Mouse (Mus musculus): ENCODE measurements at regions not wholly inside any gene's neighbourhood (a gene's known extent, or its start where the extent isn't known, plus 50 kb on each side); places are given as distances from the start of the nearest gene placed in this dataset.

DNA sequence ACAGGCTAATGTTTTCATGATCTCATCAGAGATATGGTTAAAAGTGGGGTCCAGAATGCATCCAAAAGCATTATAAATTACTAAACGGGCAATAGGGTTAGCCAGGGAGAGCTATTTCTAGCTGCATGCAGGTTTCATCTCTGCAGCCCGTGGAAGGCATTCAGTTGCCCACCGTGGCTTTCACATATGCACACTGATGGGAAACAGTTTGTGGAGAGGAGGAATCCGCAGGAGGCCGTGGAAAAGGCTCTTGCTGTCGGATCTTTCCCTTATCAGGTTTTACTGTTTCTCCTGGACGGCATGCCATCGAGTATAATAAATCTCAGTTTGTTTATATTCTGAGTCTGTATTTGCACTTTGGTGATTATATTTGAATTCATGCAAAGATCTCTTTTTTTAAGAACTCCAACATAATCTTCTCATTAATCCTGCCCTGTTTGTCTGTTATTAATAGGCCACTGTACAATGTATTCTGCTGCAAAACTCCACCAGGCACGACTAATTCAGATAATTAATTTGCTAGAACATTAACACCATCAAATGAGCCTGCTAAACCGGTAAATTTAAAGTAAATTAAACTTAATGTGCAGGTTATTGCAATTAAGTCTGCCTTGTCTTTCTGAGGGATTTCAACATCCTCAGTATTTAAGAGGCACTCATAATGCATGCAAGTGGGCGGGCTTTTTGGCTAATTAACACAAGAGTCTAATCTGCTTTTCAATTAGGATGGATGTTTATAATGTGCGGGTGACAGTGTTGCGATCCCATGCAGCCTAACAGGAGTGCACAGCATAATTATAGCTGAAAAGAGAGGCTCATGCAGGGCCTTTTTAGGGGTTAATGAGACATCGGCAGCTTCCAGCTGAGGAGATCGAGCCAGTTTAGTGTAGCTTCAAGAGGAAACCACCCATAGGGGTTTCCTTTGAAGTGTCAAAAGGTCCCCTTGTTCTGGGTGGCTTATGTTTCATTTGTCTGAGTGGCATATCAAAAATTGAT lies 170.2 kb downstream of the Pou4f1 start:
- Histone ChIP-seq H3K36me3 (no peaks in the 10 kb centered on the region), H3K27me3 (replicated peaks) (no peaks in the 10 kb centered on the region), H3K4me3 (no peak overlapping the region), H3K4me1 (replicated peaks) (no peaks in the 10 kb centered on the region), H3K27ac (ENCODE audit: poor library complexity, severe bottlenecking) (no peak overlapping the region), H3K9ac (no peak overlapping the region), H3K4me2 (no peak overlapping the region), H3K9me3 (replicated peaks) (no peaks in the 10 kb centered on the region)
- ATAC-seq (ENCODE audit: insufficient number of reproducible peaks, low FRiP score) = no peak
- 70% methylated on average over 15 of the region's 15 CpGs for WGBS

DNA sequence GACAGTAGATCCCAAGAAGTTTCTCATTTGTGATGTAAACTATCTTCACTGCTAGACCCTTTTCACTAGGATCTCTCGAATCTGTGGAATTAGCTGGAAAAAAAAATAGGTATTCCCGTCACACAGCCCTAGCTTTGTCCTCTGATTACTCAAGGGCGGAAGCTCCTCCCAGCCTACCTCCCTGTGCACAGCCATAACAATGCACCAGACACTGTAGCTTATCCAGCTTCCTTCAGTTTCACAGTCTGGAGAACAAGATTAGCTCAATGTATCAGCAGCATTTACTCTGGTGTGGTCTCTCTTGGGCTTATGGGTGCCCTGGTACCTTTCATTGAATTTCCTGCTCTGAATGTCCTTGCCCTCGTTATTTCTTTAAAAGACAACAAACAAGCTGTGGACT lies 174.0 kb downstream of the Pou4f1 start:
- H3K4me1 ChIP-seq (replicated peaks) = no peaks in the 10 kb centered on the region
- peak; percentile 82 for ATAC-seq (ENCODE audit: insufficient number of reproducible peaks, low FRiP score)
- H3K9me3 ChIP-seq (replicated peaks) = no peaks in the 10 kb centered on the region
- no peak overlapping the region for H3K27ac ChIP-seq (ENCODE audit: poor library complexity, severe bottlenecking)
- no peaks in the 10 kb centered on the region for H3K36me3 ChIP-seq
- H3K27me3 ChIP-seq (replicated peaks) = no peaks in the 10 kb centered on the region
- H3K4me2 ChIP-seq = no peak overlapping the region
- H3K4me3 ChIP-seq = no peak overlapping the region
- WGBS = 42% methylated on average over 4 of the region's 4 CpGs
- H3K9ac ChIP-seq = no peak overlapping the region

DNA sequence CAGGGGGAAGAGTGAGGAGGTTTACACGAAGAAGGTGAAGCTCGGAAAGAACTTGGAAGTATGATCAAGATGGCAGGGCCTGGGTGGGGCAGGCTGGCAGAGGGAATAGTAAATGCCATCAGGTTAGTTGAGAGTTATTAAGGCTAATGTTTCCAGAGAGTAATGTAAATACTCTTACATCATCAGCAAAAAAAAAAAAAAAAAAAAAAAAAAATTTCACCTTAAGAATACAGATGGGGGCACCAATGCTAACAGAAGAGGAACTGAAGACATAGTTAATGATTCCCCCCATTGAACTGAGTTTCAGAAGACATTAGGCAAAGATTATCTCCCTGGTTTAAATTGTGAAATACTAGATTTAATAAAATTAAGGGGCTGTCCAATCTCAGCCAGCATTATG lies 174.7 kb downstream of the Pou4f1 start:
- H3K4me2 ChIP-seq = no peak overlapping the region
- H3K27ac ChIP-seq (ENCODE audit: poor library complexity, severe bottlenecking) = no peak overlapping the region
- 94% methylated on average over 2 of the region's 2 CpGs for WGBS

DNA sequence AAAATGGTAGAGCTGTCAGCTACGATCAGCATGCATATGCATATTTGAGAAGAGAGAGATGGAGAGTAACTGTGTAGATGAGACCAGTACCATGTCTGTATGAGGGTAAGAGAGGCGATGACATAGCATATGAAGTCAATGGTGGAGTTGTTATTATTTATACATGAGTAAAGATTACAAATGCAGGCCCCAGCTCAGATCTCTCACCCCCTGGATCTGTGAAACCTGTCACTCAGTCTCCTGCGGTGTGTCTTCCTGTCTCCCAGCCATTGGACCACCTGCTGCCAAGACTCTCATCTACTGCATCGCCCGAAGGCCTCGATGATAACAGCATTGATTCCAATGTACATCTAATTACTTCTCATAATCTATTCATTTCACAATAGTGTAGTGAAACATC lies 187.4 kb downstream of the Pou4f1 start:
- 80% methylated on average over 6 of the region's 6 CpGs for WGBS
- Histone ChIP-seq H3K4me3 (no peak overlapping the region), H3K27ac (ENCODE audit: poor library complexity, severe bottlenecking) (no peak overlapping the region), H3K9me3 (replicated peaks) (no peaks in the 10 kb centered on the region), H3K27me3 (replicated peaks) (no peaks in the 10 kb centered on the region), H3K4me2 (no peak overlapping the region), H3K9ac (no peak overlapping the region), H3K4me1 (replicated peaks) (no peaks in the 10 kb centered on the region), H3K36me3 (no peaks in the 10 kb centered on the region)
- no peak for ATAC-seq (ENCODE audit: insufficient number of reproducible peaks, low FRiP score)

More for the DNA sequence above, 174.7 kb downstream of the Pou4f1 start:
- H3K27me3 ChIP-seq (replicated peaks) = no peaks in the 10 kb centered on the region
- no peaks in the 10 kb centered on the region for H3K4me1 ChIP-seq (replicated peaks)
- H3K36me3 ChIP-seq = no peaks in the 10 kb centered on the region
- no peaks in the 10 kb centered on the region for H3K9me3 ChIP-seq (replicated peaks)
- H3K4me3 ChIP-seq = no peak overlapping the region
- no peak overlapping the region for H3K9ac ChIP-seq
- no peak for ATAC-seq (ENCODE audit: insufficient number of reproducible peaks, low FRiP score)

DNA sequence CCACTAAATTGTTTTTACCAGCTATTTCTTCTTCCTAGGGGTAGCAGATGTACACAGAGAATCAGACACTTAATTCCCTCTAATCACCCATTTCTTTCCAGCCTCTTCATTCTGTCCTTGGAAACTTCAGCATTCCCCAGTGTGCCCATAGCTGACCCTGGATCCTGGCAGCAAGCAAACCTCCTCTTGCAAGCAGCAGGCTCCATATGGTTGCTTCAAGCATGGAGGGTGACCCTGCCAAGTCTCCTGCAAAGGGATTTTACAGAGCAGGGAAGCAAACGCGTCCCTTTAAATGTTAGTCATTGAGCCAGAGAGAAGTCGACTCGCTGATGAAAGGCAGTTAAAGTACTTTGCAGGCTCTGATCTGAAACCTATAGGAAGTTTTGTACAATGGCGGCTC lies 187.9 kb downstream of the Pou4f1 start:
- no peaks in the 10 kb centered on the region for H3K4me1 ChIP-seq (replicated peaks)
- no peaks in the 10 kb centered on the region for H3K27me3 ChIP-seq (replicated peaks)
- no peak overlapping the region for H3K4me3 ChIP-seq
- WGBS = 79% methylated on average over 5 of the region's 5 CpGs
- no peaks in the 10 kb centered on the region for H3K9me3 ChIP-seq (replicated peaks)
- ATAC-seq (ENCODE audit: insufficient number of reproducible peaks, low FRiP score) = no peak
- H3K27ac ChIP-seq (ENCODE audit: poor library complexity, severe bottlenecking) = no peak overlapping the region
- no peak overlapping the region for H3K9ac ChIP-seq
- no peak overlapping the region for H3K4me2 ChIP-seq
- H3K36me3 ChIP-seq = no peaks in the 10 kb centered on the region

DNA sequence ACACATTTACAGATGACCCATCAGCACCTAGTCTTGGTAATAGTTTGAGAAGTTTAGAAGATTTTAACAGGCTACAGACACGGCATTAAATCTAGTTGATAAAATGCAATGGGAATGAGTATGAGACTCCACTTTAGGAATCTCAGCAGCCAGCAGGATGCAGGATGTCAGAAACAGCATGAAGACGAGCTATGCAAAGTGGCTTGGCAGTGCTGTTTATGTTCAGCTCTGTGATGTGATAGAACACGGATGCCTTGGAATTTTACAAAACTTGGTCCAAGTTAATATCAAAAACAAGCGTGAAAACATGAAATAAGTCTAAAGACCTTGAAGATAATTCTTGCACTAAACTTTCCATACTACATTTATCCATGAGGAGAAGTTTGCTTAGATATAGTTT lies 193.0 kb downstream of the Pou4f1 start:
- no peak overlapping the region for H3K9ac ChIP-seq
- no peak overlapping the region for H3K4me3 ChIP-seq
- ATAC-seq (ENCODE audit: insufficient number of reproducible peaks, low FRiP score) = no peak
- no peaks in the 10 kb centered on the region for H3K9me3 ChIP-seq (replicated peaks)
- no peak overlapping the region for H3K27ac ChIP-seq (ENCODE audit: poor library complexity, severe bottlenecking)
- no peaks in the 10 kb centered on the region for H3K36me3 ChIP-seq
- no peaks in the 10 kb centered on the region for H3K27me3 ChIP-seq (replicated peaks)
- no peak overlapping the region for H3K4me2 ChIP-seq
- 64% methylated on average over 4 of the region's 4 CpGs for WGBS
- H3K4me1 ChIP-seq (replicated peaks) = no peaks in the 10 kb centered on the region

DNA sequence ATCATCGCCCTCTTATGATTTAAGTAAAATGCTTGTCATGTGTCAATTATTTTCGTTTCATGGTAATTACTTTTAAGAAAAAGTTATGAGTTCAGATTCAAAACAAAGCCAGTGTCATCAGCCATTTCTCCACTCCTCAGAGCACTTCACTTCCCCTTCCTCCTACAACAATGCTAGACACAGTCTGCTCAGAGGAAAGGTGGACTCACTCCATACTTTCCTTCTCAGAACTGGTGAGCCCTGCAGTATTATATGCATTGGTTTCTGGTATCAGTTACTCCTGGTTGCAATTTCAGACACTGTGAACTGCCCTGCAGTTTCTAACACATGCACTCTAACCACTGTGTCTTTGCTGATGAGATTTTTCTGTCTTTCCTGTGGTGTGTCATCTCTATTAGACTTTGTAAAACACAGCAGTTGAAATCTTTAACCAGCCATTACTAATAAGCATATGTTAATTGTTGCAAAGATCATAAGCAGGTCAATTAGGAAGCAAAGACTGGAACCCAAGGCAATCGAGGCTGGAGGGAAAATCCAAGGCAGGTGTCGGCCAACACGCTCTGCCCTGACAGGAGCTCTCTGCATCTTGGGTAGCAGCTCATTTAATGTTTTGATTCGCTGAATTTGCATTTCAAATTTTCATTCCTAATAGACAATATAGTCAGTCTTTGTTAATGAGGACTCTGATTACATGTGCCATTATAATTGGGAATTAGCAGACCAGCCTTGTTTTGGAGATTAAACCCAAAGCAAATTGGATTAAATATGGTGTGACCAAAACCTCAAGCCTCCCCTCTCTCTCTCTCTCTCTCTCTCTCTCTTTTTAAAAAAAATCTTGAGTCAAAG lies 202.7 kb downstream of the Pou4f1 start:
- H3K4me2 ChIP-seq = no peak overlapping the region
- H3K4me3 ChIP-seq = no peak overlapping the region
- no peaks in the 10 kb centered on the region for H3K9me3 ChIP-seq (replicated peaks)
- H3K27ac ChIP-seq (ENCODE audit: poor library complexity, severe bottlenecking) = no peak overlapping the region
- no peaks in the 10 kb centered on the region for H3K27me3 ChIP-seq (replicated peaks)
- no peaks in the 10 kb centered on the region for H3K36me3 ChIP-seq
- no peak for ATAC-seq (ENCODE audit: insufficient number of reproducible peaks, low FRiP score)
- WGBS = 64% methylated on average over 6 of the region's 6 CpGs
- no peaks in the 10 kb centered on the region for H3K4me1 ChIP-seq (replicated peaks)
- no peak overlapping the region for H3K9ac ChIP-seq

DNA sequence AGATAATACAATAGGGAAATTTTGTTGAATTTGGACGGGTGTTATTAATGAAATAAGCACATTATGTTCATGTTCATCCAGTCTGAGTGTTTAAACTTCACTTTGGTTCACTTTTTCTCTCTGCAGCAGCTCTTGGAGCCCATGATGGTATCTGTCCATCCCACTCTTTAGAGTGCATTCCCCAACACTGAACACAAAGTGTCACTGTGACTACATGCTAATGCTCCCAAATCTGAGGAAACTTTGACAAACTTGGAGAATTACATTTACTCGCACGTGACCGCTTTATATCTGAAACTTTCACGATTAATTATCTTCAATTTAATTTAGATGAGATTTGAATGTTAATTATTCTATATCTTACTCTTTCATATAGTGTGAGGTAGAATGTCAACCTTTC lies 250.8 kb downstream of the Pou4f1 start:
- no peak for ATAC-seq (ENCODE audit: insufficient number of reproducible peaks, low FRiP score)
- Histone ChIP-seq H3K27ac (ENCODE audit: poor library complexity, severe bottlenecking) (no peak overlapping the region), H3K4me2 (no peak overlapping the region), H3K9ac (no peak overlapping the region), H3K4me3 (no peak overlapping the region), H3K36me3 (no peaks in the 10 kb centered on the region), H3K9me3 (replicated peaks) (no peaks in the 10 kb centered on the region), H3K4me1 (replicated peaks) (no peaks in the 10 kb centered on the region), H3K27me3 (replicated peaks) (no peaks in the 10 kb centered on the region)
- 78% methylated on average over 5 of the region's 5 CpGs for WGBS

DNA sequence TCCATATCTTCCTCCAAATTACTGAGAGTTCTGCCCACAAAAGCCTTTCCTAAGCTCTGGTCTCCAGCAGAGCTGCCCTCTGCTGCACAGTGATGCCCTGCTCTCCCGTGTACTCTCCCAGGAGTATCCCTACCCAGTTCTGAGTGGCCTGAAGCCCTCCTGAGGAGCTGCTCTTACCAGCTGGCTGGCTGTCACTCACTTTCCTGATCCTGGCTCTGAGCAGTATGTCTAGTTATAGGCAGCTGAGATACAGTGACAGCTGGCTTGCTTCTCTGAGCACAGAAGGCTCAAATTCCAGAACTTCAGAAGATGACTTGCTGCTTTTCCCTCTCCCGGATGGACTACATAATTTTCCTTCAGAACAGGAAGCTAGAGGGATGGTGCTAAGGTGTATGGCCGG lies 257.1 kb downstream of the Pou4f1 start:
- H3K4me3 ChIP-seq = no peak overlapping the region
- no peaks in the 10 kb centered on the region for H3K4me1 ChIP-seq (replicated peaks)
- H3K9me3 ChIP-seq (replicated peaks) = no peaks in the 10 kb centered on the region
- no peaks in the 10 kb centered on the region for H3K36me3 ChIP-seq
- H3K9ac ChIP-seq = no peak overlapping the region
- H3K27me3 ChIP-seq (replicated peaks) = no peaks in the 10 kb centered on the region
- no peak overlapping the region for H3K4me2 ChIP-seq
- H3K27ac ChIP-seq (ENCODE audit: poor library complexity, severe bottlenecking) = no peak overlapping the region
- WGBS = 50% methylated on average over 3 of the region's 3 CpGs
- no peak for ATAC-seq (ENCODE audit: insufficient number of reproducible peaks, low FRiP score)

DNA sequence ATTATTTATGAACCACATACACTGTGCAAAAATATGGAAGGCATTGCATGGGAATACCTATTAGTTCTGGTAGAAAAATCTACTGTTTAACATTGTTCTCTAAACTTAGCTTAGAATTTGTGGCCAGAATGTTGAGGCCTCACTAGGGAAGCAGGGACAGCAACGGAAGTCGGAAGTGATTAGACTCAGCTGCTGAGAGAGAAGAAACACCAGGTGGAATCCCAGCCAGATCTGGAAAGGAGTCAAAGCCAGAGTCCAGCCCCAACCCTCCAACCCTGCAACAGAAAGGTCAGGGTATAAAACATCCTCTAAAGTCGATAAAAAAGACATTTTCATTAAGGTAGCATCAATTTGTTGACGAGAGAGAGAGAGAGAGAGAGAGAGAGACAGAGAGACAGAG lies 258.9 kb downstream of the Pou4f1 start:
- H3K27ac ChIP-seq (ENCODE audit: poor library complexity, severe bottlenecking) = no peak overlapping the region
- H3K9ac ChIP-seq = no peak overlapping the region
- ATAC-seq (ENCODE audit: insufficient number of reproducible peaks, low FRiP score) = no peak
- no peaks in the 10 kb centered on the region for H3K4me1 ChIP-seq (replicated peaks)
- 62% methylated on average over 4 of the region's 4 CpGs for WGBS
- H3K9me3 ChIP-seq (replicated peaks) = no peaks in the 10 kb centered on the region
- no peaks in the 10 kb centered on the region for H3K36me3 ChIP-seq
- H3K27me3 ChIP-seq (replicated peaks) = no peaks in the 10 kb centered on the region
- no peak overlapping the region for H3K4me3 ChIP-seq
- H3K4me2 ChIP-seq = no peak overlapping the region

DNA sequence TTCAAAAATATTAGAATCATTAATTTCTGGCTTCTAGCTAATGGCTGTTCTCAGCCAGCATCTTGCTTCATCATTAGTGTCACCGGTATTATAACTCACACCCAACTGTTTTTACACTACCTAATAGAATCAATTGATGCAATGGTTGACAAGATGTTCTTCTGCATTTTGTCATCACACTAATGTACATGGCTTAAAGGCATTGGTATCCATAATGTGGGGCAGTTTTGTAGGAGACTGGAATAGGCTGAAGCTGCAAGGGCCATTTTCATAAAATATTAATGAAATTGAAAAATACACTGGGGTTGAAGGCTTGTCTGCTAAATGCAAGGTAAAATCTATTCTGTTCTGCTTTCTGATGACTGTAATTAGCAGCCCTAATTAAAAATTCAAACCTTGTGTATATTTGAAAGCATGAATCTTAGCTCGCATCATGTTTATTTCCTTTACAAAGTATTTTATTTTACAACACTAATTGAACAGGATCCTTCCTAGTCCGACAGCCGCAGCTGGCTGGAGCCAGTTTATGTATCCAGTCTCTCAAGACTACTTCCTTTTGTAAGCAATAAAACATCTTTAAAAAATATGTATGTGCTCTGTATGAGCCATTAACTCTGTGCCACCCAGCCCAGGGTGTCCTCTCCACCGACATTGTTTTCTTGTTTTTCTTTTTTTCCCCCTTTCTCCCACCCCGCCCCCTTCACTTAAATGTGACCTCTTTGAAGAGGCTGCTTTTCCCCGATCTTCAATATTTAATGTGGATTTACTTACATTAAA lies 259.6 kb downstream of the Pou4f1 start:
- 78% methylated on average over 7 of the region's 7 CpGs for WGBS
- Histone ChIP-seq H3K27ac (ENCODE audit: poor library complexity, severe bottlenecking) (no peak overlapping the region), H3K9ac (no peak overlapping the region), H3K9me3 (replicated peaks) (no peaks in the 10 kb centered on the region), H3K4me1 (replicated peaks) (no peaks in the 10 kb centered on the region), H3K36me3 (no peaks in the 10 kb centered on the region), H3K4me2 (no peak overlapping the region), H3K4me3 (no peak overlapping the region), H3K27me3 (replicated peaks) (no peaks in the 10 kb centered on the region)
- no peak for ATAC-seq (ENCODE audit: insufficient number of reproducible peaks, low FRiP score)
